Mouse (Mus musculus) urinary bladder, postnatal 14 days (tissue): ENCODE measurements around the gene Vars.
"Not testable (repeated sequence)": the region's sequence is repeated elsewhere in the genome, so short reads cannot be mapped to it uniquely, and the experiment has no call there.

Experiments
- DNase-seq: peaks from one replicate; pipeline ENCODE4 v3.0.0; 2021; ENCODE audit warnings: low spot score

Vars gene

GRCm38 (mm10) chr17:34972069-34972749 lies 28.6 kb upstream of the Vars start, which contains the start of the genes Hspa1a and Hspa1l:
Gene Hspa1a, minus strand, starts transcription at chr17:34972156.
Gene Hspa1l, plus strand, starts transcription at chr17:34972703.
- peak; percentile 82 for DNase-seq

DNA sequence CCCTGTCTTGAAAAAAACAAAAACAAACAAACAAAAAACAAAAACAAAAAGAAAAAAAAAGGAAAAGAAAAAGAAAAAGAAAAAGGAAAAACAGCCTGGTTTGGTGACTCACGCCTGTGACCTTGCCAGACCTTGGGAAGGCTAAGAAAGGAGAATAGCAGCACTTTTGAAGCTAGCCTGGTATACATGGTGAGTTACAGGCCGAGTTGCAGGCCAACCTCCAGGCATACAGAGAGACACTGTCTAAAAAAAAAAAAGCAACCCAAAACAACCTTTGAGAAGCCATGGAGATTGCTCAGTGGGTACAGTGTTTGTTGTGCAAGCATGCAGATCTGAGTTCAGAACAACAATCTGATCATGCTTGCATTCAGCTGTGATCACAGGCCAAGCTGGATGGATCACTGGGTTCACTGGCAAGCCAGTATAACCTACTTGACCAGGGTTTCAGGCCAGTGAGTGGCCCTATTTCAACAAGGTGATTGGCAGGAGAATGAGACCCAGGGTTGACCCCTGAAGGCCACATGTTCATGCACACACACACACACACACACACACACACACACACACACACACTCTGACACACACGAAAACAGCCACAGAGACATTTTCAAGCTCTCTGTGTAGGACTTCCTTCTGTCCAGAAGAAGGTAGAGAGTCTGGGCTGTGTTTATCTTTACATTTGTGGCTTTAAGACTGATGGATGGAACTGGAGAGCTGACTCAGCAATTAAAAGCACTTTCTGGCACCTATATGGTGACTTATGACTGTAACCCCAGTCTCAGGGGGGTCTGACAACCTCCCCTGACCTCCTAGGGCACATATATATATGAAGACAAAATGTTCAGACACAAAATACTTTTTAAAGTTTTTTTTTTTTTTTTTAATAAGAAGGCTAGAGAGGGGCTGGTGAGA lies 24.9 kb upstream of the Vars start:
- DNase-seq: no peak

- no peak for DNase-seq
These were observed 23.8 kb upstream of the Vars start for GRCm38 (mm10) chr17:34977000-34977399.

- no peak for DNase-seq
These were observed 22.5 kb upstream of the Vars start for GRCm38 (mm10) chr17:34978239-34978638.

DNA sequence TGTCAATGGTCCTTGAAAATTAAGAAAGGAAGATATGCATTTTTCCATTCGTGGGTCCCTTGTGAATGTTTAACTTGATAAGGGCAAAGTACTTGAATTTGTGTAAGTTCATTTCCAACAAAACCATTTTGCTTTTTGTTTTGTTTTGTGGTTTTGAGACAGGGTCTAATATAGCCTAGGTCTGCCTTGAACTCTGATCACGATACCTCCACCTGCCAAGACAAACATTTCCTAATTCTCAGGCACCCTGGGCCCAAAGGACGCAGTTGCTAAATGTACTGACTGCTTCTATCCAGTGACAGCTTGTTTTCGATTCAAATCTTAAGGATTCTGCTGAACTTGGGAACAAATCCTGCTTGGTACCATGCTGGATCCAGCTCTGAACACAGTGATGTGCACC lies 21.2 kb upstream of the Vars start:
- no peak for DNase-seq

GRCm38 (mm10) chr17:34980655-34981054 lies 20.1 kb upstream of the Vars start:
- DNase-seq: no peak

GRCm38 (mm10) chr17:34981690-34982180 lies 19.1 kb upstream of the Vars start, which contains the start of gene Lsm2:
Gene Lsm2, plus strand, starts transcription at chr17:34981862.
- peak; percentile 92 for DNase-seq

DNA sequence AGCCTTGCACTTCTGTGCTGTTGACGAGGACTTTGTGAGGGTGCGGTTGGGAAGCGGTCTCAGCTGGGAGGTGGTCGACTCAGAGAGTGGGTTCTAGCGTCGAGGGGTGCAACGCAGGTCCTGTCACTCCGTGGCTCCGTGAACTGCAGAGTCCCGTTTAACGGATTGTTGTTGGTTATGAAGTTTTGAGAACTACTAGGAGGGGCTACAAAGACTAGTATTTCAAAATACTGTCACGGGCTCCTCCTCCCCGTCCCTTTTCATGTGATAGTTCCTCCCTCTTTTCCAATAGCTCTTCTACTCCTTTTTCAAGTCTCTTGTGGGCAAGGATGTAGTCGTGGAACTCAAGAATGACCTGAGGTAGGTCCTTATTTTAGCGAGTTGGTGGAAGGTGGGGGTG lies 18.5 kb upstream of the Vars start:
- DNase-seq: no peak

- no peak for DNase-seq
These were observed 16.6 kb upstream of the Vars start for GRCm38 (mm10) chr17:34984218-34984617.

DNA sequence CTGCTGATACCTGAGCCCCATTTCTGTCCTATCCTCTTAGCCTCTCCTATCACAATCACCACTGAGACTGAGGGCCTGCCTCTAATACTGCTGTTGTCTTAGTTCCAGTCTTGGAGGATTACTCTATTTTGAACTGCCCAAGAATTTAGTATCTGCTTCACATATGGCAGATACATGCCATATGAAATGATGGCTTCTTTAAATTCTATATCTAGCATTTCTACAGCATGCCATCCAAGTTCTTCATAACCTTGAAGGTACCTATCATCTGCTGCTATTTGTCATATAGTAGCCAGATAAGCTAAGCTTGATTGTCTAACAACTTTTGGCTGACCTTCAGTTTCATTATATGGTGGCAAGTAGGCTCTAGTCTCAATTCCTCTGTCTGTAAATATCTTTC lies 6.0 kb upstream of the Vars start:
- no peak for DNase-seq

DNA sequence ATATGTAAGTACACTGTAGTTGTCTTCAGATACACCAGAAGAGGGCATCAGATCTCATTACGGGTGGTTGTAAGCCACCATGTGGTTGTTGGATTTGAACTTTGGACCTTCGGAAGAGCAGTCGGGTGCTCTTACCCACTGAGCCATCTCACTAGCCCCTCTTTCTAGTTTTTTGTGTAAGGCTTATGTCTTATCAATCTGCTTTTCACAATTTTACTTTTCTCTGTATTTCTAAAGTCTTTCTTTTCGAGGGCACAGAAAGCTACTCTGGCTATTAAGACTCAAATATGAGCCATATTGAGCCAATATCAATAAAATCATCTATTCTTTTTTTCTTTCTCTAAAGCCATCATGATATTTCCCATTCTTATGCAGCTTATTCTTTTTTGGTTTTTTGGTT lies 5.6 kb upstream of the Vars start:
- DNase-seq: not testable (repeated sequence)

GRCm38 (mm10) chr17:34995927-34996326 lies 4.9 kb upstream of the Vars start:
- not testable (repeated sequence) for DNase-seq

- DNase-seq: no peak
These were observed 4.2 kb upstream of the Vars start for GRCm38 (mm10) chr17:34996411-34997141.

DNA sequence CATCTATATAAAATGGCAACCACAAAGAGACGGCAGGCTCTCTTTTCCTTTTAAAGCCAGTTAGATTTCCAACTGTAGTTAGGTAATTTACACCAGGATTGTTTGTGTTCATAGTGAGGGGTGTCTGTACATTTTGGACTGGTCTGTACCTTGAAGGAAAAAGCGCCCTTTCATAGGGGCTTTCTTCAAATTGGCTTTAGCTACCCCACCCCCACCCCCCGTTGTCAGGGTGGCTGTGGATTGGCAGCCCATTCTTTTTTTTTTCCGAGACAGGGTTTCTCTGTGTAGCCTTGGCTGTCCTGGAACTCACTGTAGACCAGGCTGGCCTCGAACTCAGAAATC lies 3.7 kb upstream of the Vars start:
- no peak for DNase-seq

DNA sequence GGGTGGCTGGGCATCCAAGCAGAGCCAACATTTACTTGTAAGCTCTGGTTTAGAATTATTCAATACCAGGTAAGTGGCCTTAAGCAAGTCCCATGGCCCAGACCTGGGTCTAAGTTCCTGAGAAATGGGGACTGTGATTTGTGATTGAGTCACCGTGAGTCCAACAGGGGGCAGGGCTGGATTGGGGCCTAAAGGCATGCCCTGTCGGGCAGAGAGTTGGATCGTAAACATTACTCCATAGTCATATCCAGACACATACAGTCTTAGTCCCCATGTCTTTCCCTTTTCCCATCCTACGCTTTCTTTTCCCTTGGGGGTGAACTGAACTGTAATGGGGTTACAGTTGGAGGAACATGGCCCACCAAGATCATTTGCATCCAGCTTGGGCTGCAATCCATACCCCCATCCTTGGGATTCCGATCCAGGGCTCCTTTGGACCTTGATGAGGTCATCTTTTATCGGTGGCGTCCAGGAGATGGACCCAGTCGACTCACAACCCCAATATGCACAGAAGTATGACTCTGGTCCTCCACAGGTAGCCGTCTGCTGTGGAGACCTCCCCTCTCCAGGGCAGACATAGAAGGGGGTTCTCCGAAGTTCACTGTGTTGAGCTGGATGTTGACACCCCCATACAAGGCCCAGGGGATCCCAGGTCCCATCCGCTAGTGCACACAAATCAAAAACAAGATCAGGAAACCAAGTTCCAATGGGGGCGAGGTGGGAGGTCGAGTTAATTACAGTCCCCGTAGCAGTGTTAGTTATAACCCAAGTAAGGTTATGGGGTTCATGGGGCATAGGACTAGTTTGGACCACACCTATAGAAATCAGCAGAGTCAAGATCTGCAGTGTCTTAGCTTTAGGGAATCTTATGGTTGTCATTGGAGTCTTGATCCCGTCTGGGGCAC lies 2.0 kb upstream of the Vars start:
- DNase-seq: no peak

- not testable (repeated sequence) for DNase-seq
These were observed 693 bp upstream of the Vars start for GRCm38 (mm10) chr17:34999871-35000716.

DNA sequence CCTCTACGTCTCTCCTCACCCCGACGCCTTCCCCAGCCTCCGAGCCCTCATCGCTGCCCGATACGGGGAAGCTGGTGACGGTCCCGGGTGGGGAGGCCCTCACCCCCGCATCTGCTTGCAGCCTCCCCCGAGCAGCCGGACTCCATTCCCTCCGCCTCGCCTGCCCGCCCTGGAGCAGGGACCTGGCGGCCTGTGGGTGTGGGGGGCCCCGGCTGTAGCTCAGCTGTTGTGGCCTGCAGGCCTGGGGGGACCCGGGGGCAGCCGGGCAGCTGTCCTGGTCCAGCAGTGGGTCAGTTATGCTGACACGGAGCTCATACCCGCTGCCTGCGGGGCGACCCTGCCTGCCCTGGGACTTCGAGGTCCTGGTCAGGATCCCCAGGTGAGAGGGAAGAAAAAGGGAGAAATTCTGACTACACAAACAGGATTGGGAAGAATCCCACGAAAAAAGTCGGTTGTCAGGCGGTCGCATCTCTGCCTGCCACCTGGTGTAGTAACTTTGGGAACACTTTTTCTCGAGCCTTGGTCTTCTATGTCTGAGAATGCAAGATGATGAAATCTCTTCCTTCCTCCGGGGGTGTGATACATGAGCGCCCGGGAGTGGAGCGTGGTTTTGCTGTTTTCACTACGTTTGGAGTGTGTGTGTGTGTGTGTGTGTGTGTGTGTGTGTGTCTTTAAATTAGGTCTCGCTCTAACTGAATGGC lies 815 bp downstream of the Vars start:
- DNase-seq: no peak

DNA sequence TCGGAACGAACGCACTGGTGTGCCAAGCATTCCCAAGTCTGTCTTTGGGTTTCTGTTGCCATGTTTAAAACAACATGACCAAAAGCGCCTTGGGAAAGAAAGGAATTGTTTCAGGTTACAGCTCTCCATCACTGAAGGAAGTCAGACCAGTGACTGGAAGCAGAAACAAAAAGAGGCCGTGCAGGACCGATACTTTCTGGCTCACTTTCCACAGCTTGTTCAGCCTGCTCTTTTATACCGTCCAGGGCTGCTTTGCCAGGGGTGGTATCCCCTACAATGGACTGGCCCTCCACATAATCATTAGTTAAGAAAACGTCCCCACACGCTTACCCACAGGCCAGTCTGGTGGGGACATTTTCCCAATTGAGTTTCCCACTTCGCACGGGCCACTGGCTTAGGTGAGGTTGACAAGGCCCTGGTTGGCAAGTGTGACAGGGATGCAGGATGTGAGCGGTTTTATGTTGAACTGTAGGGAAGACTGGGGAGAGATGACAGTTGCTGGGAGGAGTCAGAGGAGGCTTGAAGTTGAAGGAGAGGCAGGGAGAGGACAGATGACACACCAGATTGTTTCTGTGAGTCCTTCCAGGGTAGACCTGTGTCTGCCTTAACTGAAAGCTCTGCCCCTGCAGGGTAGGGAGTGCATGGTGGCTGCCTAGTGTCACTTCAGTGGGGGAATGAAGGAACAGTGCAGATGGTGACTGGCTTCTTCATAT lies 1.5 kb downstream of the Vars start:
- DNase-seq: no peak
